Mouse (Mus musculus): ENCODE data around the gene Gm10413. TPM values are rescaled to one million over a fixed set of nuclear protein-coding genes. Genes with fewer than 3 reads are reported as not detected.
"Not testable (repeated sequence)": the region's sequence is repeated elsewhere in the genome, so short reads cannot be mapped to it uniquely, and the experiment has no call there.

Gm10413 gene
- polyA plus RNA-seq (2014; fragmentation: Nextera tagmentation; extraction: Ambion mirVana): not detected in 2 replicates

DNA sequence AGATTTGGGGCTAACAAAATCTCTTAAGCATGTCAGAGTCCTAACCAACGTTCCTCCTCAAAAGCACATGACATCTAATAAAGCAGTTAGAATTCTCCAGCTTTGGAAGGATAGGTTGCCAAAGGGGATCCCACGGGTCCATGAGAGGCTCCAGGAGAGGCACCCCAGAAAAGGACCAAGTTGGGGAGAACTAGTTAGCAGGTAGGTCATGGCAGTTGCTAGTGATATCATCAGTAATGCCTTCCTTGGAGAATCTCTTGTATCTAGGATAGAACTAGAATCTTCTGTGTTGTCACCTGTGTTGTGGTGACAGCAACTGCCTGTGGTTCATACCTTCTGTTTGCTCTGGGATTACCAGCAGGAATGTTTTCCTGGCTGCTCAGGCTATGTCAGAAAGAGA, at the start of gene Gm10413:
Gene Gm10413 (plus strand): TSS at position 301 of the 400 bp plus-strand sequence.
- DNase-seq (ENCODE audit: low spot score); H3K9me3 ChIP-seq (replicated peaks; ENCODE audit: control insufficient read depth, low read length); ATAC-seq; H3K36me3 ChIP-seq (ENCODE audit: control insufficient read depth, insufficient read depth, low read length); H3K4me2 ChIP-seq (ENCODE audit: low read length); H3K4me1 ChIP-seq (ENCODE audit: control insufficient read depth, insufficient read depth, low read length); H3K4me3 ChIP-seq (ENCODE audit: low read depth, low read length); H3K27ac ChIP-seq (ENCODE audit: low read depth, low read length); H3K9ac ChIP-seq (ENCODE audit: low read length); H3K27me3 ChIP-seq (replicated peaks; ENCODE audit: control insufficient read depth, insufficient read depth, low read length): not testable (repeated sequence)
- no CpG with 5 or more reads among the region's 2 CpGs for WGBS

DNA sequence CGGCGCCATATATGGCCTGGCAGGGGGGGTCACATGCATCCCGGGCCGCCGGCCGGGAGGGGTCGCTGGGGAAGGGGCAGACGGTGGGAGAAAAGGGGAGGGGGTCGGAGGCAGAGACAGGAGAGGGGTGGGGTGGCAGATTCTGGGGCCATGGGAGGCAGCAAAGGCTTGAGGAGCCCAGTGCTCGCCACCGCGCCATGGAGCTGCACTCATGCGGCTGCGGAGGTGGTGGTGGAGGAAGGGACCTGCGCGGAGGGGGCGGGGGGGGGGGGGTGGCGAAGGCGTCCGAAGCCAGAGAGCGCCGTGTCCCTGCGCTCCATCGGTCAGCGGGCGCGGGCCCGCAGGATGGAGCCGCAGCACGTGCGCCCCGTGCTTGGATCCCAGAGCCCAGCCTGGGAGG, 17.4 kb downstream of the Gm10413 start, which contains the start of gene Gm10409:
Gene Gm10409 (plus strand): TSS at position 301 of the 400 bp plus-strand sequence.
- no CpG with 5 or more reads among the region's 32 CpGs for WGBS
- ATAC-seq; H3K9ac ChIP-seq (ENCODE audit: low read length); H3K4me2 ChIP-seq (ENCODE audit: low read length); H3K4me3 ChIP-seq (ENCODE audit: low read depth, low read length); H3K9me3 ChIP-seq (replicated peaks; ENCODE audit: control insufficient read depth, low read length); H3K27ac ChIP-seq (ENCODE audit: low read depth, low read length); DNase-seq (ENCODE audit: low spot score); H3K4me1 ChIP-seq (ENCODE audit: control insufficient read depth, insufficient read depth, low read length); H3K36me3 ChIP-seq (ENCODE audit: control insufficient read depth, insufficient read depth, low read length); H3K27me3 ChIP-seq (replicated peaks; ENCODE audit: control insufficient read depth, insufficient read depth, low read length): not testable (repeated sequence)

DNA sequence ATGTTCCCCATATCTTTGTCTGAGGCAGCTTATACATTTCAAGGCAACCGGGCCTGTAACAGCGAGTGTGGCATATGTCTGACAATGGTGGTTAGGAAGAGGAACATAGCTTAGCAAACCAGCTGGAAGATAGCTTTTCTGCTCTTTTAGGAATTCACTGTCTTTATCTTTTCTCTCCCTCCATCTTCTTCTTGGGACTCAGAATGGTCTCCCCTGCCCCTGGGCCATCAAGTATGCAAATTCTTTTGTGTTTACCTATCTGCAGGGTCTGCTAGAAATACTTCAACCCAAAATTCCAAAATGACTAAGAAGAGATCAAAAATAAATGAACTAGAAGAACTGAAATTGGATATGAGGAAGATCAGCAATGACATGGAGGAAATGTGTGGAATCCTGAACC, 32.9 kb downstream of the Gm10413 start, which contains the start of gene Gm3005:
Gene Gm3005 (plus strand): TSS at position 301 of the 400 bp plus-strand sequence.
- not testable (repeated sequence) for H3K9me3 ChIP-seq (replicated peaks; ENCODE audit: control insufficient read depth, low read length); H3K9ac ChIP-seq (ENCODE audit: low read length); H3K4me2 ChIP-seq (ENCODE audit: low read length); H3K4me3 ChIP-seq (ENCODE audit: low read depth, low read length); DNase-seq (ENCODE audit: low spot score); ATAC-seq; H3K27ac ChIP-seq (ENCODE audit: low read depth, low read length); H3K27me3 ChIP-seq (replicated peaks; ENCODE audit: control insufficient read depth, insufficient read depth, low read length); H3K36me3 ChIP-seq (ENCODE audit: control insufficient read depth, insufficient read depth, low read length); H3K4me1 ChIP-seq (ENCODE audit: control insufficient read depth, insufficient read depth, low read length)
- no CpG with 5 or more reads among the region's 2 CpGs for WGBS

DNA sequence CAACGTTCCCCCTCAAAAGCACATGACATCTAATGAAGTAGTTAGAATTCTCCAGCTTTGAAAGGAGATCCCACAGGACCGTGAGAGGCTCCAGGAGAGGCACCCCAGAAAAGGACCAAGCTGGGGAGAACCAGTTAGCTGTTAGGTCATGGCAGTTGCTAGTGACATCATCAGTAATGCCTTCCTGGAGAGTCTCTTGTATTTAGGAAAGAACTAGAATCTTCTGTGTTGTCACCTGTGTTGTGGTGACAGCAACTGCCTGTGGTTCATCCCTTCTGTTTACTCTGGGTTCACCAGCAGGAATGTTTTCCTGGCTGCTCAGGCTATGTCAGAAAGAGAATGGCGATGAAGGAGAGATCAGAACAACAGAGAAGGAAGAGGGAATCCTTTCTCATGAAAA, 54.2 kb downstream of the Gm10413 start, which contains the start of gene Gm10408:
Gene Gm10408 (plus strand): TSS at position 301 of the 400 bp plus-strand sequence.
- not testable (repeated sequence) for H3K9me3 ChIP-seq (replicated peaks; ENCODE audit: control insufficient read depth, low read length); H3K36me3 ChIP-seq (ENCODE audit: control insufficient read depth, insufficient read depth, low read length); ATAC-seq; H3K27ac ChIP-seq (ENCODE audit: low read depth, low read length); H3K9ac ChIP-seq (ENCODE audit: low read length); DNase-seq (ENCODE audit: low spot score); H3K27me3 ChIP-seq (replicated peaks; ENCODE audit: control insufficient read depth, insufficient read depth, low read length); H3K4me1 ChIP-seq (ENCODE audit: control insufficient read depth, insufficient read depth, low read length); H3K4me2 ChIP-seq (ENCODE audit: low read length); H3K4me3 ChIP-seq (ENCODE audit: low read depth, low read length)
- WGBS: no CpG with 5 or more reads among the region's 3 CpGs

Other genes starting within 250 kb of the Gm10413 start
- gene Gm5795, start 206.8 kb upstream of the Gm10413 start, polyA plus RNA-seq (2014; fragmentation: Nextera tagmentation; extraction: Ambion mirVana): not detected in 2 replicates
- gene D830030K20Rik, start 186.6 kb upstream of the Gm10413 start, polyA plus RNA-seq (2014; fragmentation: Nextera tagmentation; extraction: Ambion mirVana): 12.8 and 14.3 TPM in 2 replicates
- not detected in 2 replicates for gene Gm2956, start 62.5 kb upstream of the Gm10413 start, polyA plus RNA-seq (2014; fragmentation: Nextera tagmentation; extraction: Ambion mirVana)
- 10.9 and 11.7 TPM in 2 replicates for gene Gm10409, start 17.5 kb downstream of the Gm10413 start, polyA plus RNA-seq (2014; fragmentation: Nextera tagmentation; extraction: Ambion mirVana)
- 7.8 and 7.9 TPM in 2 replicates for gene Gm3005, start 33.0 kb downstream of the Gm10413 start, polyA plus RNA-seq (2014; fragmentation: Nextera tagmentation; extraction: Ambion mirVana)
- gene Gm10408, start 54.3 kb downstream of the Gm10413 start, polyA plus RNA-seq (2014; fragmentation: Nextera tagmentation; extraction: Ambion mirVana): 0.17 TPM in 1 of 2 replicates, not detected in the other
- not detected in 2 replicates for gene Gm3012, start 239.4 kb downstream of the Gm10413 start, polyA plus RNA-seq (2014; fragmentation: Nextera tagmentation; extraction: Ambion mirVana)